Mouse (Mus musculus): Measurements from ENCODE around the gene Prss8.

Prss8 gene

DNA sequence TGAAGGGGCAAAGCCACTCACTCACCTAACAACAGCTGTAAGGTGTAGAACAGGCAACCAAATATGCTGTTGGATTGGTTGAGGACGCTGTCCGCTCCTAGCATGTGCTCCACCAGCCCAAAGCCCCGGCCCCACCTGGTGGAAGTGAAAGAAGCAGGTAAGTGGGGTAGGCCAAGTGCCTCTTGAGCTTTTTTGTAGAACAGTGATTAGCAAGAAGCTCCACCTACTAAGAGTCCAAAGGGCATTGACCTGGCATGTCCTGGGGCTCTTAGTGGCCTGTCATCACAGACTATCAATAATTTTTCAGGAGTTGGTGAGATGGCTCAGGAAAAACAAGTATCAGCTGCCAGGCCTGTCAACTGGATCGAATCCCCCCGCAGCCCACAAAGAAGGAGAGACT, 35.4 kb downstream of the Prss8 start:
- no peak for DNase-seq

DNA sequence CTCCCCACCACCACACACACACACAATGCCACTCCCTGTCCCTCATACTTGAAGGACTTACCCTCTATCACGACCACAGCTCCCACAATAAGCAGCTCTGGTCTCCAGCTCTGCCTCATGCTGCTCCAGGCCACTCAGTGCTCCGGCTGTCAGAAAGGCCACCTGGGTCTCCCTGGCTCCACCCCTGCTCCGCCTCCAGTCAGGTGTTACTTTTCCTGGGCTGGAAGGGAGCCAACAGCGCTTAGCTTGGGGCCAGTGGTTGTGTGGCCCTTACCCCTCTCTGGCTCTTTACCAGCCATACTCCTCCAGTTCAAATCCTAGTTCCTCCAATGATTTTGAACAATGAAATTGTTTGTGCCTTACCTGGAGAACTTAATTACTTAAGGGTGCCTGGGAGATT, 39.1 kb downstream of the Prss8 start, which contains the start of gene Prss53:
Gene Prss53, minus strand, starts transcription at position 173 of the 400 bp plus-strand sequence.
- DNase-seq = peak; percentile 37

DNA sequence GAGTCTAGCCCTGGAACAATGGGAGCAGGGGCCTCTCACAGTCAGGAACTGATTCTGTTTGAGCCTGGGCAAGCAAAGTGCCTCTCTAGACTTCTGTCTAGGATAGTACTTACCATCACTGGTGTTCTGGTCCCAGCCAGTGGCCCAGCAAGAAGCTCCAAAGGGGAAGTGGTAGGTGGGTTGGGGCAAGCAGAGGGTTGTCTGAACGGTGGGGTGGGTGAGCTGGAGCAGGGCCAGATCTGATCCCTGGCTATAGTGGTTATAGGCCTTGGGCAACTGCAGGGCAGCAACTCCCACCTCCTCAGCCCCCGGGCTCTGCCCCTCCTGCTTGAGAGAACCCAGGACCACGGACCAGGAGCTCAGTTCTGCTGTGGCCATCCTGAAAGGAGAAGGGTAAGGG, 41.1 kb downstream of the Prss8 start:
- DNase-seq = no peak

DNA sequence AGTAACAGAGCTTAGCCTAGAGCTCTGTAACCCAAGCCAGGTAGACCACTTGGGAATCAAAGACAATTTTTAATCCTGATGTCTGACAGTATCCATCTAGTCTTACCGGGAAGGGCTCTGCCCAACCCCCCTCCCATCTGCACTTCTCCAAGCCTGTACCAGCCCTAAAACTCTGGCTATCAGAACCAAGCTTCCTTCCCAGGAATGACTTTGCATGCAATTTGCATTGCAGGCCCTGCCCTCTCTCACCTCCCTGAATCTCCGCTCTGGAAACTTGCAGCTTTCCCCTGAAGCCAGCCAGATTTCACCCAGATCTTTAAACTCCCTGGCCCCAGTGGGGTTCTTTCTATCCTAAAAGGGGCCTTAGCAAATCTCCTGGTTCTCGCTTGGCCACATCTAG, 42.1 kb downstream of the Prss8 start:
- no peak for DNase-seq

DNA sequence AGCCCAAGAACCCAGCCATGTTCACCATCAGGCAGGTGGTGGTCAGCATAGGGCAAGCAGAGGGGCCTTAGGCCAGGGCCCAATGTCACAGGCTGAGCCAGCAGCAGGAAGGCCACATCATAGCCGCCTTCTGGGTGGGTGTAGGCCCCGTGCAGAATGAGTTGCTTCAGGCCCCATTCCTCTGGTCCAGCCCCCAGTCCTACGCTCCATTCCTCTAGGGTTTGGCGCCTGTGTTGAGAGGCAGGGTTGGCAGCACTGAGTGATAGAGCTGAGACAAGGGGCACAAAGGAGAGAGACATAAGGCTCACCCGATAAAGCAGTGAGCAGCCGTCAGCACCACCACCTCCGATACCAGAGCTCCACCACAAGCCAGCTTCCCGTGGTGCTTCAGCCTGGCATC, 42.7 kb downstream of the Prss8 start:
- no peak for DNase-seq

DNA sequence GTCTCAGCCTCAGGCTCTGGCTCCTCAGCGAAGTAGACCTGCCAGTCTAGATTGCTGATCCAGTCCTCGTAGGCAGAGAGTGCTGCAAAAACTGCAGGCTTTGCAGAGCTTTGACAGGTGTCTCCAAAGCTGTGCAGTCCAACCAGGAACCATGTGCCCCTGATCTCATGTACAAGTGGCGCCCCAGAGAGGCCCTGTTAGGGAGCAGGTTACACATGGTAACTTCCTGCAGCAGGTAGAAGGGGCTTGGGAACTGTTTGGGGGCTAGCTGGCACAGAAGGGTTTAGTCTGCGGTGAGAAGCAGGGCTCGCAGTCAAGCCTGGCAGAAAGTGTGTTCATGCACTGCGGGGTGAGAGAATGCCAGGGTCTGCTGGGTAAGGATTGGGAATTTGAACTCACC, 43.4 kb downstream of the Prss8 start:
- no peak for DNase-seq

DNA sequence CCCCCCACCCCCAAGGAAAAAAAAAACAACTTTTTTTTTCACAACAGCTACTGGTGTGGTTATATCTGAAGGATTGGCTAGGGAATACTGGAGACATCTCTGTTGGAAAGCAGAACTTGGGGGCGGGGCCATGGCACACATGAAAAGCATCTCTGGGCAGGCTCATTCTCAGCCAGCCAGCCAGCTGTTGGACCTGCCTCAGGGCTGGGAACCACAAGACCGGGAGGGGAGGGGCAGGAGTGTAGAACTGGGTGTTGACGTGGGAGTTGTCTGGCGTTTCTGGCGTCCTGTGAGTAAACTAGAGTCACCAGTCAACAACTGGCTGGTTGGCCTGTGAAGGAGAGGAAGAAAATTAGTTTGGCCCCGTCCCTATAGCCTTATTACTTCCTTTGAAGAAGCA, 44.0 kb downstream of the Prss8 start:
- DNase-seq = peak; percentile 63

DNA sequence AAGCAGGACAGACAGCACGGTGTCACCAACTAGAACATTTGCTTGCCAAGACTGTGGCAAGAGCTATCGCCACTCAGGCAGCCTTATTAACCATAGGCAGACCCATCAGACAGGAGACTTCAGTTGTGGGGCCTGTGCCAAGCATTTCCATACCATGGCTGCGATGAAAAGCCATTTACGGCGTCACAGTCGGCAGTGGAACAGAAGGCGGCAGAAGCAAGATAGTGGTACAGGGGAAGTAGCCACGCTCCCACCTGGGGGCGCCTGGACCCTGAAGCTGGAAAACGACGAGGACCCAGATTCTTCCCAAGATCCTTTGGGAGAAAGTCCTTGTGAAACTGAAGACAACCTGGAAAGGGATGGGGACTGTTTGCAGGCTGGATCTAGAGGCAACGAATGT, 49.5 kb downstream of the Prss8 start:
- DNase-seq = no peak

DNA sequence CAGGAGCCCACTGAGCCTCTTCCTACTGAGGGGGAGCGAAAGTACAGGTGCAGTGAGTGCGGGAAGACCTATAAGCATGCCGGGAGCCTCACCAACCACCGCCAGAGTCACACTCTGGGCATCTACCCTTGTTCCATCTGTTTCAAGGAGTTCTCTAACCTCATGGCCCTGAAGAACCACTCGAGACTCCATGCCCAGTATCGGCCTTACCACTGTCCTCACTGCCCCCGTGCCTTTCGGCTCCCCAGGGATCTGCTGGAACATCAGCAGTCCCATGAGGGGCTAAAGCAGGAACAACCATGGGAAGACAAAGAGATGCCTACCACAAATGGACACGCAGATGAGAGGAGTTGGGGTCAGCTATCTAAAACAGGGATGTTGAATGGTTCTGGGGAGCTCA, 50.6 kb downstream of the Prss8 start:
- no peak for DNase-seq

DNA sequence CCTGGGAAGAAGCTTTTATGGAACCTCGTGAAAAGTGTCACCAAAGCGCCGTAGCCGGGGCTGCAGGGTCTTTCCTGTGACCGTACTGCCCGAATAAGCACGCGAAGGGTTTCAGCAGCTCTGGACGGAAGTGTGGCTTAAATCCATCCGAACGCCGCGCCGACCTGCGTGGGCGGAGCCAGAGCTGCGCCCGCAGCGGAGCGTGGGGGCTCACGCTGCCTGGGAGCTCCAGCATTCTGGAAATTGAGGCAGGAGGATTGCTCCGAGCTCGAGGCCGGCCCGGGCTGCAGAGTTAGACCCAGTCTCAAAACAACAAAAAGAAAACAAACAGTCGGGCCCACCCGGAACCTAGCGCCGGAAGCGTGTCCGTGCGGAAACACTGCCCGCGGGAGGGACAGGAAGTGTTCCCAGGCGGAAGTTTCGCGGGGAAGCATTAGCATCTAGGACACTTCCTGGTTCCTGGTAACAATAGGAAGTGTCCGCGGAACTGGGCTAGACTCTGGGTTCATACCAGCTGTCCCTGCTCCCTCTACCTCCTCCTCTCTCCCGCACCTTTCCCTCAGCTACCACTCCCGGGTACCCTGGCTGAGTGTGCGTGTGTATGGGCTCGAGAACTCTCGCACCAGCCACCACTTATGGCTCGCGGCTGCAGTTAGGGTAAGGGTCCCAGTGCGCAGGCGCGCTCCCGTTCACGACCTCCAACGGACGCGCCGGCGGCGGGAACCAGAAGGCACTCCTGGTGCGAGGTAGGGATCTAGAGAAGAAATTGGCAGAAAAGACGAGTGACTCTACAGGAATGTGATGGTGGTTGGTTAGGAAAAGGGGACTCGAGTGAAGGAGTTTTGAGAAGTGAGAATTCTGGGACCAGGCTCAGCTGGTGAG, 53.2 kb downstream of the Prss8 start, which contains the start of gene Zfp668:
Gene Zfp668, minus strand, starts transcription at position 362 of the 882 bp plus-strand sequence.
- DNase-seq = peak; percentile 92

DNA sequence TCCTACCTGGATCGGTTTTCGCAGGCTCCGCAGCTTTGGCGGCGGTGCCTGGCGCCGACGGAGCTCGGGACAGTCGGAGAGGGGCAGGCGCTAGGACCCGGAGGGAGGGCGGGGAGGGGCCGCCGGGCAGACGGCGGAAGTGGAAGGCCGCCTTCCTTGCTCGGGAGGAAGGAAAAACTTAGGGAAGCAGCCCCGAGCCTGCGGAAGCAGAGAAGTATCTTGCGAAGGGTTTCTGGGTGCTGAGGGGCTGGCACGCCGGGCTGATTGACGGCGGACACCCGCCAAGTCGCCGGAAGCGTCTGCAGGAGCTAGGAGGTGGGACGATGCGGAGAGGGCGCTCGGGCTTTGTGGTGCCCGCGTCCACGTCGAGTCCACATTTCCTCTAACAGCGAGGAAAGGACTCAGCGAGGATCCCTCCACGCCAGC, 53.9 kb downstream of the Prss8 start, which contains the start of gene Zfp646:
Gene Zfp646, plus strand, starts transcription at position 181 of the 426 bp plus-strand sequence.
- peak; percentile 75 for DNase-seq

Measured in lung, postnatal 14 days (tissue).